Mouse (Mus musculus): ENCODE data around the gene Hoxa2. TPM values are rescaled to one million over a fixed set of nuclear protein-coding genes. Genes with fewer than 3 reads are reported as not detected.

The Hoxa2 gene
- polyA plus RNA-seq, 1 experiment, result 4.7 TPM

GRCm38 (mm10) chr6:52190906-52191810 lies 26.5 kb upstream of the Hoxa2 start, which contains the start of gene Hoxa4:
TSS of gene Hoxa4 (minus strand) at chr6:52191753.
- WGBS, result 1% methylated on average over 85 of the region's 102 CpGs
- no peak for DNase-seq
- H3K4me1 ChIP-seq (ENCODE audit: control insufficient read depth, insufficient read depth, low read length), result peaks cover 7% of the 10 kb centered on the region

GRCm38 (mm10) chr6:52190410-52190809 lies 25.8 kb upstream of the Hoxa2 start:
- H3K4me1 ChIP-seq (ENCODE audit: control insufficient read depth, insufficient read depth, low read length), result peaks cover 7% of the 10 kb centered on the region
- DNase-seq, result peak; percentile 45
- WGBS, result 14% methylated on average over 23 of the region's 23 CpGs
- no peak for TF ChIP-seq CTCF (IDR thresholded peaks at IDR 0.05; ENCODE audit: insufficient read depth, low read length)
- TF ChIP-seq POLR2A (IDR thresholded peaks at IDR 0.05; ENCODE audit: borderline replicate concordance, extremely low read depth, low read depth, low read length), result 0 out of 2 replicates have a peak, but pooled peaks have one; percentile 1
- H3K4me3 ChIP-seq (replicated peaks; ENCODE audit: extremely low read depth, low read depth, low read length), result peak overlapping the region; percentile 43

More at GRCm38 (mm10) chr6:52190906-52191810, 26.5 kb upstream of the Hoxa2 start, which contains the start of gene Hoxa4:
- TF ChIP-seq CTCF (IDR thresholded peaks at IDR 0.05; ENCODE audit: insufficient read depth, low read length) (no peak), POLR2A (IDR thresholded peaks at IDR 0.05; ENCODE audit: borderline replicate concordance, extremely low read depth, low read depth, low read length) (0 out of 2 replicates have a peak, but pooled peaks have one; percentile 7)
- peak within 1 kb of the TSS; percentile 99 for H3K4me3 ChIP-seq (replicated peaks; ENCODE audit: extremely low read depth, low read depth, low read length)

GRCm38 (mm10) chr6:52189909-52190308 lies 25.3 kb upstream of the Hoxa2 start:
- no peak for TF ChIP-seq CTCF (IDR thresholded peaks at IDR 0.05; ENCODE audit: insufficient read depth, low read length)
- TF ChIP-seq POLR2A (IDR thresholded peaks at IDR 0.05; ENCODE audit: borderline replicate concordance, extremely low read depth, low read depth, low read length), result no peak
- Histone ChIP-seq H3K4me1 (ENCODE audit: control insufficient read depth, insufficient read depth, low read length) (peaks cover 7% of the 10 kb centered on the region), H3K4me3 (replicated peaks; ENCODE audit: extremely low read depth, low read depth, low read length) (no peak overlapping the region)
- 34% methylated on average over 8 of the region's 8 CpGs for WGBS
- no peak for DNase-seq

- peaks cover 7% of the 10 kb centered on the region for H3K4me1 ChIP-seq (ENCODE audit: control insufficient read depth, insufficient read depth, low read length)
- TF ChIP-seq POLR2A (IDR thresholded peaks at IDR 0.05; ENCODE audit: borderline replicate concordance, extremely low read depth, low read depth, low read length), result no peak
- no peak for TF ChIP-seq CTCF (IDR thresholded peaks at IDR 0.05; ENCODE audit: insufficient read depth, low read length)
- WGBS, result 23% methylated on average over 5 of the region's 5 CpGs
- DNase-seq, result no peak
- H3K4me3 ChIP-seq (replicated peaks; ENCODE audit: extremely low read depth, low read depth, low read length), result no peak overlapping the region
Observed at GRCm38 (mm10) chr6:52189172-52189591, 24.6 kb upstream of the Hoxa2 start.

GRCm38 (mm10) chr6:52186500-52186899 lies 21.9 kb upstream of the Hoxa2 start:
- TF ChIP-seq POLR2A (IDR thresholded peaks at IDR 0.05; ENCODE audit: borderline replicate concordance, extremely low read depth, low read depth, low read length), result no peak
- no peak for TF ChIP-seq CTCF (IDR thresholded peaks at IDR 0.05; ENCODE audit: insufficient read depth, low read length)
- 75% methylated on average over 1 of the region's 1 CpGs for WGBS
- no peak for DNase-seq

GRCm38 (mm10) chr6:52185834-52186233 lies 21.2 kb upstream of the Hoxa2 start:
- Histone ChIP-seq H3K4me1 (ENCODE audit: control insufficient read depth, insufficient read depth, low read length) (peaks cover 4% of the 10 kb centered on the region), H3K4me3 (replicated peaks; ENCODE audit: extremely low read depth, low read depth, low read length) (no peak overlapping the region)
- 56% methylated on average over 3 of the region's 3 CpGs for WGBS
- TF ChIP-seq POLR2A (IDR thresholded peaks at IDR 0.05; ENCODE audit: borderline replicate concordance, extremely low read depth, low read depth, low read length), result no peak
- no peak for TF ChIP-seq CTCF (IDR thresholded peaks at IDR 0.05; ENCODE audit: insufficient read depth, low read length)
- DNase-seq, result no peak

More at GRCm38 (mm10) chr6:52186500-52186899, 21.9 kb upstream of the Hoxa2 start:
- Histone ChIP-seq H3K4me3 (replicated peaks; ENCODE audit: extremely low read depth, low read depth, low read length) (no peak overlapping the region), H3K4me1 (ENCODE audit: control insufficient read depth, insufficient read depth, low read length) (peaks cover 4% of the 10 kb centered on the region)

GRCm38 (mm10) chr6:52185222-52185621 lies 20.6 kb upstream of the Hoxa2 start:
- no peak for TF ChIP-seq CTCF (IDR thresholded peaks at IDR 0.05; ENCODE audit: insufficient read depth, low read length)
- no peak for TF ChIP-seq POLR2A (IDR thresholded peaks at IDR 0.05; ENCODE audit: borderline replicate concordance, extremely low read depth, low read depth, low read length)
- 11% methylated on average over 19 of the region's 19 CpGs for WGBS
- Histone ChIP-seq H3K4me3 (replicated peaks; ENCODE audit: extremely low read depth, low read depth, low read length) (peak overlapping the region; percentile 37), H3K4me1 (ENCODE audit: control insufficient read depth, insufficient read depth, low read length) (peaks cover 4% of the 10 kb centered on the region)
- DNase-seq, result peak; percentile 5

- TF ChIP-seq CTCF (IDR thresholded peaks at IDR 0.05; ENCODE audit: insufficient read depth, low read length), result no peak
- TF ChIP-seq POLR2A (IDR thresholded peaks at IDR 0.05; ENCODE audit: borderline replicate concordance, extremely low read depth, low read depth, low read length), result no peak
- no peak for DNase-seq
- Histone ChIP-seq H3K4me1 (ENCODE audit: control insufficient read depth, insufficient read depth, low read length) (no peaks in the 10 kb centered on the region), H3K4me3 (replicated peaks; ENCODE audit: extremely low read depth, low read depth, low read length) (no peak overlapping the region)
- WGBS, result 41% methylated on average over 6 of the region's 6 CpGs
Observed at GRCm38 (mm10) chr6:52184668-52185067, 20.0 kb upstream of the Hoxa2 start.

- DNase-seq, result no peak
- TF ChIP-seq POLR2A (IDR thresholded peaks at IDR 0.05; ENCODE audit: borderline replicate concordance, extremely low read depth, low read depth, low read length) (no peak), CTCF (IDR thresholded peaks at IDR 0.05; ENCODE audit: insufficient read depth, low read length) (no peak)
- no peaks in the 10 kb centered on the region for H3K4me1 ChIP-seq (ENCODE audit: control insufficient read depth, insufficient read depth, low read length)
- 51% methylated on average over 10 of the region's 10 CpGs for WGBS
- no peak overlapping the region for H3K4me3 ChIP-seq (replicated peaks; ENCODE audit: extremely low read depth, low read depth, low read length)
Observed at GRCm38 (mm10) chr6:52183311-52184080, 18.9 kb upstream of the Hoxa2 start.

Data from lung, adult 2 months (tissue).